Mouse (Mus musculus) right cerebral cortex, adult 18-20 months (tissue): ENCODE data around the gene Chrne.

Source experiments
- DNase-seq: peaks from one replicate; pipeline ENCODE4 v3.0.0; 2022; ENCODE audit warnings: mixed read lengths

The Chrne gene

GRCm38 (mm10) chr11:70619101-70619500, at the start of gene Chrne:
Chrne (minus strand) TSS chr11:70619216.
- DNase-seq, result no peak

- no peak for DNase-seq
These were observed 49.3 kb upstream of the Chrne start for GRCm38 (mm10) chr11:70668335-70668770.

GRCm38 (mm10) chr11:70667271-70668150, 48.5 kb upstream of the Chrne start:
- no peak for DNase-seq

- no peak for DNase-seq
These were observed 47.7 kb upstream of the Chrne start for GRCm38 (mm10) chr11:70666687-70667086.

GRCm38 (mm10) chr11:70664741-70665140, 45.7 kb upstream of the Chrne start:
- no peak for DNase-seq

- DNase-seq, result no peak
These were observed 44.9 kb upstream of the Chrne start for GRCm38 (mm10) chr11:70663957-70664356.

- DNase-seq, result no peak
These were observed 44.1 kb upstream of the Chrne start for GRCm38 (mm10) chr11:70663101-70663500.

GRCm38 (mm10) chr11:70660571-70660970, 41.6 kb upstream of the Chrne start:
- DNase-seq, result no peak

GRCm38 (mm10) chr11:70658942-70659341, 39.9 kb upstream of the Chrne start:
- DNase-seq, result no peak

- no peak for DNase-seq
These were observed 39.5 kb upstream of the Chrne start for GRCm38 (mm10) chr11:70658521-70658920.

- DNase-seq, result no peak
These were observed 39.0 kb upstream of the Chrne start for GRCm38 (mm10) chr11:70657991-70658390.

- DNase-seq, result no peak
These were observed 38.6 kb upstream of the Chrne start for GRCm38 (mm10) chr11:70657573-70657972.

- no peak for DNase-seq
These were observed 37.9 kb upstream of the Chrne start, which contains the start of gene Eno3 for GRCm38 (mm10) chr11:70656964-70657363. Eno3 (plus strand) TSS chr11:70657202.

- no peak for DNase-seq
These were observed 37.5 kb upstream of the Chrne start for GRCm38 (mm10) chr11:70656456-70656927.

GRCm38 (mm10) chr11:70655571-70656455, 36.8 kb upstream of the Chrne start:
- no peak for DNase-seq

- peak; percentile 77 for DNase-seq
These were observed 36.0 kb upstream of the Chrne start for GRCm38 (mm10) chr11:70654923-70655570.

- DNase-seq, result peak; percentile 75
These were observed 35.3 kb upstream of the Chrne start, which contains the start of gene Pfn1 for GRCm38 (mm10) chr11:70654198-70654922. Pfn1 (minus strand) TSS chr11:70654644.

GRCm38 (mm10) chr11:70653345-70654197, 34.6 kb upstream of the Chrne start:
- no peak for DNase-seq

- no peak for DNase-seq
These were observed 33.9 kb upstream of the Chrne start for GRCm38 (mm10) chr11:70652884-70653344.

- DNase-seq, result no peak
These were observed 33.2 kb upstream of the Chrne start for GRCm38 (mm10) chr11:70652029-70652883.
